Mouse (Mus musculus) fat pad, adult 2 months (tissue): ENCODE results near the gene Ern1.
"Not testable (repeated sequence)": the region's sequence is repeated elsewhere in the genome, so short reads cannot be mapped to it uniquely, and the experiment has no call there.

ENCODE experiments used
- DNase-seq: peaks from one replicate; pipeline ENCODE4 v3.0.0-alpha.2; 2011; ENCODE audit warnings: low read depth, low spot score; ENCODE audit errors: extremely low read depth

Ern1 gene

GRCm38 (mm10) chr11:106503425-106503717 lies 15.7 kb upstream of the Ern1 start:
- no peak for DNase-seq

- no peak for DNase-seq
These were observed 15.2 kb upstream of the Ern1 start for GRCm38 (mm10) chr11:106502631-106503424.

- no peak for DNase-seq
These were observed 14.5 kb upstream of the Ern1 start for GRCm38 (mm10) chr11:106502159-106502505.

GRCm38 (mm10) chr11:106501308-106502158 lies 13.9 kb upstream of the Ern1 start:
- DNase-seq = no peak

GRCm38 (mm10) chr11:106500393-106501307 lies 13.0 kb upstream of the Ern1 start:
- peak; percentile 98 for DNase-seq

- DNase-seq = no peak
These were observed 11.2 kb upstream of the Ern1 start for GRCm38 (mm10) chr11:106498739-106499379.

GRCm38 (mm10) chr11:106497926-106498325 lies 10.3 kb upstream of the Ern1 start:
- no peak for DNase-seq

GRCm38 (mm10) chr11:106497009-106497408 lies 9.4 kb upstream of the Ern1 start:
- not testable (repeated sequence) for DNase-seq

GRCm38 (mm10) chr11:106492984-106493669 lies 5.5 kb upstream of the Ern1 start:
- DNase-seq = no peak

GRCm38 (mm10) chr11:106491393-106491792 lies 3.7 kb upstream of the Ern1 start:
- DNase-seq = no peak

- not testable (repeated sequence) for DNase-seq
These were observed 2.9 kb upstream of the Ern1 start for GRCm38 (mm10) chr11:106490600-106490999.

- DNase-seq = no peak
These were observed 2.4 kb upstream of the Ern1 start for GRCm38 (mm10) chr11:106490057-106490456.

GRCm38 (mm10) chr11:106489036-106489693 lies 1.5 kb upstream of the Ern1 start:
- DNase-seq = no peak

- DNase-seq = no peak
These were observed 492 bp upstream of the Ern1 start for GRCm38 (mm10) chr11:106488126-106488561.

GRCm38 (mm10) chr11:106486866-106487732 lies 553 bp downstream of the Ern1 start:
- DNase-seq = no peak

- no peak for DNase-seq
These were observed 1.4 kb downstream of the Ern1 start for GRCm38 (mm10) chr11:106486042-106486865.

GRCm38 (mm10) chr11:106485611-106486010 lies 2.0 kb downstream of the Ern1 start:
- no peak for DNase-seq

GRCm38 (mm10) chr11:106484875-106485274 lies 2.8 kb downstream of the Ern1 start:
- DNase-seq = no peak
